Mouse (Mus musculus): ENCODE results near the gene Fndc10. TPM values are rescaled to one million over a fixed set of nuclear protein-coding genes. Genes with fewer than 3 reads are reported as not detected.

The Fndc10 gene
- polyA plus RNA-seq, 1 experiment from 2014 or later: 2.4 TPM

Other genes with a start within 250 kb of the Fndc10 start
- not detected in 2 replicates for gene Tmem52, start 225.2 kb upstream of the Fndc10 start, polyA plus RNA-seq (2014; fragmentation: Nextera tagmentation; extraction: Ambion mirVana)
- gene Gnb1, start 203.0 kb upstream of the Fndc10 start, polyA plus RNA-seq (2014; fragmentation: Nextera tagmentation; extraction: Ambion mirVana): 375 and 396 TPM in 2 replicates
- gene Nadk, start 132.0 kb upstream of the Fndc10 start, polyA plus RNA-seq (2014; fragmentation: Nextera tagmentation; extraction: Ambion mirVana): 49.9 and 51.4 TPM in 2 replicates
- gene Slc35e2, start 92.9 kb upstream of the Fndc10 start, polyA plus RNA-seq (2014; fragmentation: Nextera tagmentation; extraction: Ambion mirVana): 7.7 and 8.5 TPM in 2 replicates
- 33.5 and 36.7 TPM in 2 replicates for gene Cdk11b, start 69.5 kb upstream of the Fndc10 start, polyA plus RNA-seq (2014; fragmentation: Nextera tagmentation; extraction: Ambion mirVana)
- not detected in 2 replicates for gene Gm10563, start 48.9 kb upstream of the Fndc10 start, polyA plus RNA-seq (2014; fragmentation: Nextera tagmentation; extraction: Ambion mirVana)
- 63.1 and 67.1 TPM in 2 replicates for gene Mmp23, start 41.0 kb upstream of the Fndc10 start, polyA plus RNA-seq (2014; fragmentation: Nextera tagmentation; extraction: Ambion mirVana)
- 12.5 and 15.3 TPM in 2 replicates for gene Mib2, start 25.1 kb upstream of the Fndc10 start, polyA plus RNA-seq (2014; fragmentation: Nextera tagmentation; extraction: Ambion mirVana)
- gene Ssu72, start 10.5 kb downstream of the Fndc10 start, polyA plus RNA-seq (2014; fragmentation: Nextera tagmentation; extraction: Ambion mirVana): 113 and 115 TPM in 2 replicates
- 0.23 and 0.28 TPM in 2 replicates for gene Tmem240, start 40.5 kb downstream of the Fndc10 start, polyA plus RNA-seq (2014; fragmentation: Nextera tagmentation; extraction: Ambion mirVana)
- 89.0 and 95.2 TPM in 2 replicates for gene Atad3a, start 66.8 kb downstream of the Fndc10 start, polyA plus RNA-seq (2014; fragmentation: Nextera tagmentation; extraction: Ambion mirVana)
- gene Vwa1, start 80.4 kb downstream of the Fndc10 start, polyA plus RNA-seq (2014; fragmentation: Nextera tagmentation; extraction: Ambion mirVana): 4.5 and 4.9 TPM in 2 replicates
- 2.4 and 2.5 TPM in 2 replicates for gene Tmem88b, start 91.5 kb downstream of the Fndc10 start, polyA plus RNA-seq (2014; fragmentation: Nextera tagmentation; extraction: Ambion mirVana)
- not detected in 2 replicates for gene Ankrd65, start 96.1 kb downstream of the Fndc10 start, polyA plus RNA-seq (2014; fragmentation: Nextera tagmentation; extraction: Ambion mirVana)
- gene Mrpl20, start 108.5 kb downstream of the Fndc10 start, polyA plus RNA-seq (2014; fragmentation: Nextera tagmentation; extraction: Ambion mirVana): 146 and 160 TPM in 2 replicates
- gene Ccnl2, start 118.1 kb downstream of the Fndc10 start, polyA plus RNA-seq (2014; fragmentation: Nextera tagmentation; extraction: Ambion mirVana): 120 and 126 TPM in 2 replicates
- 112 and 118 TPM in 2 replicates for gene Aurkaip1, start 136.9 kb downstream of the Fndc10 start, polyA plus RNA-seq (2014; fragmentation: Nextera tagmentation; extraction: Ambion mirVana)
- gene Mxra8, start 145.3 kb downstream of the Fndc10 start, polyA plus RNA-seq (2014; fragmentation: Nextera tagmentation; extraction: Ambion mirVana): 55.5 and 75.6 TPM in 2 replicates
- gene Dvl1, start 153.1 kb downstream of the Fndc10 start, polyA plus RNA-seq (2014; fragmentation: Nextera tagmentation; extraction: Ambion mirVana): 9.1 and 10.9 TPM in 2 replicates
- 0.09 and 0.12 TPM in 2 replicates for gene Tas1r3, start 169.0 kb downstream of the Fndc10 start, polyA plus RNA-seq (2014; fragmentation: Nextera tagmentation; extraction: Ambion mirVana)
- gene Cptp, start 175.1 kb downstream of the Fndc10 start, polyA plus RNA-seq (2014; fragmentation: Nextera tagmentation; extraction: Ambion mirVana): 10.9 and 11.0 TPM in 2 replicates
- 36.0 and 38.5 TPM in 2 replicates for gene Ints11, start 175.2 kb downstream of the Fndc10 start, polyA plus RNA-seq (2014; fragmentation: Nextera tagmentation; extraction: Ambion mirVana)
- gene Pusl1, start 197.4 kb downstream of the Fndc10 start, polyA plus RNA-seq (2014; fragmentation: Nextera tagmentation; extraction: Ambion mirVana): 28.0 and 30.0 TPM in 2 replicates
- gene Acap3, start 197.5 kb downstream of the Fndc10 start, polyA plus RNA-seq (2014; fragmentation: Nextera tagmentation; extraction: Ambion mirVana): 9.0 and 9.4 TPM in 2 replicates
- gene Ube2j2, start 249.5 kb downstream of the Fndc10 start, polyA plus RNA-seq (2014; fragmentation: Nextera tagmentation; extraction: Ambion mirVana): 75.5 and 98.6 TPM in 2 replicates

All from heart, embryonic 14.5 days (tissue).